Mouse (Mus musculus) liver, postnatal 0 days (tissue): ENCODE data around the gene Bri3bp.

Experiments used
- CTCF ChIP-seq: sonication (generic); IDR thresholded peaks from 2 replicates; pipeline ENCODE4 v1.5.1; 2016; ENCODE audit warnings: antibody characterized with exemption, low read depth
- EP300 ChIP-seq: IDR thresholded peaks from 2 replicates; pipeline ENCODE4 v1.6.1; 2016; ENCODE audit warnings: antibody characterized with exemption, low read depth, mild to moderate bottlenecking

- no peak for TF ChIP-seq EP300
- no peak for TF ChIP-seq CTCF
These were observed 2.5 kb downstream of the Bri3bp start for GRCm38 (mm10) chr5:125443915-125444314.
